Mouse (Mus musculus) stomach, postnatal 0 days (tissue): ENCODE measurements around the gene 1190005I06Rik.

Experiments used
- CTCF ChIP-seq: IDR thresholded peaks from 2 replicates; pipeline ENCODE4 v1.5.1; 2016; ENCODE audit warnings: antibody characterized with exemption, low read depth, mild to moderate bottlenecking, moderate library complexity
- EP300 ChIP-seq: optimal IDR thresholded peaks from 2 replicates; pipeline ENCODE3; 2016; ENCODE audit warnings: antibody characterized with exemption

GRCm38 (mm10) chr8:120585521-120585920 lies 61.9 kb downstream of the 1190005I06Rik start:
- TF ChIP-seq CTCF: no peak
- TF ChIP-seq EP300: no peak
